Mouse (Mus musculus) layer of hippocampus, postnatal 36 days (tissue): ENCODE measurements around the gene 1500015O10Rik. TPM values are rescaled to one million over a fixed set of nuclear protein-coding genes. Genes with fewer than 3 reads are reported as not detected.
A peak's percentile ranks its signal among the peaks of the same experiment; 100 is the strongest.

Source experiments
- DNase-seq, 2 experiments: peaks; one replicate each; pipeline ENCODE4 v3.0.0; 2022
- total RNA-seq, 2 experiments: library from RNA; stranded (reverse); gene quantifications; 2 replicates each; pipeline ENCODE4 v1.2.3; 2021

1500015O10Rik gene
- 1 to 10 TPM; 1.4 to 7.0 TPM for total RNA-seq

DNA sequence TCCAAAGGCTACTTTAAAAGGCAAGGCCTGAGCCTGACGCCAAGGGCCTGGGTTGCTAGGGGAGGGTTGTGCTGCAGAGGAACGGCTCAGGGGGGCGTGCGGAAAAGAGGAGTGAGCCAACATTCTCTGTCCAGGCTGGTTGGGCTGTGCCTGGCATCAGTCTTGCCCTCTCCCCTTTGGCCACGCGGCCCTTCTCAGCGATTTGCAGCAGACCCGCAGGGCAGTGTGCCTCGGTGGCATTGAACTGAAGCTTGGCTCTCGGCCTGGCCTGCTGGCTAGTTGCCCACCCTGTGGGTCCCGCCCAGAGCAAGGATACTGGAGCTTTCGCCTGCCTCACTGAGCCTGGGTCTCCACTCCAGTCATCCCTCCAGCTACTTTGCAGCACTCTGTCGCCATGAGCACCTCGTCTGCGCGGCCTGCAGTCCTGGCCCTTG lies at the start of gene 1500015O10Rik:
Gene 1500015O10Rik (plus strand): TSS at position 112 of the 434 bp plus-strand sequence.
- DNase-seq, result peak; percentile 52 to 71

- no peak for DNase-seq
These were observed 40.4 kb upstream of the 1500015O10Rik start for GRCm38 (mm10) chr1:43689983-43690382.

GRCm38 (mm10) chr1:43690507-43690906 lies 39.9 kb upstream of the 1500015O10Rik start:
- no peak for DNase-seq

DNA sequence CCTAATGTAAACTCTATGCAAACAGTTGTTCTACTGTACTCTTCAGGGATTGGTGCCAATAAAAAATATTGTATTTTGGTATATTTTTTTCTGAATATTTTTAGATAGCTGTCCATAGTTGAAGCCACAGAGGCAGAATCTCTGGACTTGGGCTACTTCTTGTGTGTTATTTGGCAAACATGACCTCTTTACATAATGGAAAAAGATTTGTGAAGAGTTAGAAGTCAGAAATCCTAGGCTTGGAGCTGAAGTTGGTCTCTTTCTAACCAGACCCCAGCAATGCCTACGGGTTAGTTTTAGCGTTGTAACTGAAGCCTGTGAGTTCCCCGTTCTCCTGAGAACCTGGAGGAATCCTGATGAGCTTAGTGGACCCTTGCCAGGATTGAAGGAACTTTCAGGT lies 36.3 kb upstream of the 1500015O10Rik start:
- no peak for DNase-seq

- peak; percentile 81 to 84 for DNase-seq
These were observed 35.4 kb upstream of the 1500015O10Rik start for GRCm38 (mm10) chr1:43694851-43695545.

GRCm38 (mm10) chr1:43698577-43699000 lies 31.8 kb upstream of the 1500015O10Rik start:
- peak in 1 of 2 experiments; percentile 4 for DNase-seq

GRCm38 (mm10) chr1:43714841-43715240 lies 15.6 kb upstream of the 1500015O10Rik start:
- no peak for DNase-seq

- DNase-seq, result no peak
These were observed 12.4 kb upstream of the 1500015O10Rik start for GRCm38 (mm10) chr1:43717967-43718366.

GRCm38 (mm10) chr1:43718793-43719192 lies 11.6 kb upstream of the 1500015O10Rik start:
- no peak for DNase-seq

GRCm38 (mm10) chr1:43722459-43722858 lies 7.9 kb upstream of the 1500015O10Rik start:
- no peak for DNase-seq

DNA sequence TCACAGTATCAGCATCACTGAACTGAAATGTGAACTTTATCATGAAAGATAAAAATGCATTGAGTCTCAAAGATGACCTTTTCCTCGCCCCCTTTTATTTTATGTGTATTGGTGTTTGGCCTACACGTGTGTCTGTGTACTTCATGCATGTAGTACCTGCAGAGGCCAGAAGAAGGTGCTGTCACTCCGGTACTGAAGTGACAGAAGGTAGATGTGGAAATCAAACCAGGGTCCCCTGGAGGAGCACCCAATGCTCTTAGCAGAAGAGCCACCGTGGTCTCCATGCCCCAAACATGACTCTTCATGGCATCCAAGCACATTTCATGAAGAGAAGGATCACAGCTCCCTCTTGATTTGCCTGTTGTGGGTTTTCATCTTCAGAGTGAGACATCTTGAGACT lies 1.7 kb downstream of the 1500015O10Rik start:
- DNase-seq, result no peak

DNA sequence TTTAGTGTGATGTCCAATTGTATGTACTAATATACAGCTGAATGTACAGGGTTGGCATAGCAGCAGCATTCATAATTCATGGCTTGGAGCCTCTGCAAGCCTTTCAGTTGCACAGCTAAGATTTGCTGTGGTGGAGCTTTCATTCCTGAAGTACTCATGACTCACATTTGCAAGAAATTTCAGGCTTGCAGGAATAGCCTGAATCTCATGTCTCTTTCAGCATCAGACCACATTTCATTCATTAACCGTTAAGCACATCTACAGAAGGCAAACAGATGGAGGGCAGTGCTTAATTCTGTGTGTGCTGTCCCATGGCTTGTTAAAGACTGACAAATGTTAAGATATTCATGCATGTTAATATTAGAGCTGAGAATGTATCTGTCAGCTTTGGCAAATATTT lies 2.3 kb downstream of the 1500015O10Rik start:
- peak in 1 of 2 experiments; percentile 15 for DNase-seq

GRCm38 (mm10) chr1:43737812-43738518 lies 7.6 kb downstream of the 1500015O10Rik start:
- peak in 1 of 2 experiments; percentile 43 for DNase-seq

DNA sequence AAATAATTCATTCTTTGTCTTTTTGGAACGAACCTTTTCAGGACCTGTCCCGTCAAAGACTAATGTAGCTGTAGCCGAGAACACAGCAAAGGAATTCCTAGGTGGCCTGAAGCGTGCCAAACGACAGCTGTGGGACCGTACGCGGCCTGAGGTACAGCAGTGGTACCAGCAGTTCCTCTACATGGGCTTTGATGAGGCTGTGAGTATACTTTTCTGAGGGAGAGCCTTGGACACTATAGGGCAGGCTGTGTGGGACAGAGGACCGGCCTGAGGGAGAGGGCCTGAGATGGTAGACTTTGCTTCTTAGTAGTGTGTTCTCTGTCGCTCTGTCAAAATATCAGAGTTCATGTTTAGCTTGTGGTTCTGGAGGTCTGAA lies 8.1 kb downstream of the 1500015O10Rik start:
- DNase-seq, result no peak

DNA sequence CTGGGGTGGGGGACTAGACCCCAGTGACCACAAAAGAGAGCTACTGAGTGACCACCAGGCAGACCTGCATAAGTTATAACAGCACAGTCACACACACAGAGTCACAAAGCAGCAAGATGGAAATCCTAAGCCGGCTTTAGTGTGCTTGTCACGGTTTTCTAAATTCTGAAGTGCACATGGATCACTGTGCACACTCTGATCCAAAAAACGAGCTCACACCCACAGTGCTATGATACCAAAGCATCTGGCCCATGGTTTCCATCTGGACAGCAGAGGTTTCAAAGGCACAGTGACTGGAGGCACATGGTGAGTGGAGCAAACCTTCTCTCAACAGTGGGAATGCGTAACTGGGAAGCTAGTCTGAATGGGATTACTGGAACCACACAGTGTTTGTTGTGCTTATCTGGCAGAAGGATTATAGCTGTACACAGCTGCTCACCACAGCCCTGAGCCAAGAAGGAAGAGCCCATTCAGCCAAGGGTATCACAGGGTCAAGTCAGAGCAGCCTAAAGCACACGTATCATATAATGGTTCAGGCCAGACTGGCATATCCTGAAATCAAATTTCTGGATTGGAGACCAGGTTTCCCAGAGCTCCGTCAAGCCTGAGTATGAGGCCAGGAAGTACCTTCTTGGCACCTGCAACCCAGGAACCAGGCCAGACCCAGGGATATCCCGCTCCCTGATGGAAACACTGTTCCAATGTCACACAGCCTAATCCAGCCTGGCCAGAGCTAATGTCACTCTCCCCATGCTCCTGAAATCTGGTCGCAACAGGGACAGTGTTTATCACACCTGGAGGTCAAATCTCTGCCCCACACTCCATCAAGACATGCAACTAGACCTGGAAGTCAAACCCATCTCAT lies 24.3 kb downstream of the 1500015O10Rik start:
- DNase-seq, result peak; percentile 25 to 30

DNA sequence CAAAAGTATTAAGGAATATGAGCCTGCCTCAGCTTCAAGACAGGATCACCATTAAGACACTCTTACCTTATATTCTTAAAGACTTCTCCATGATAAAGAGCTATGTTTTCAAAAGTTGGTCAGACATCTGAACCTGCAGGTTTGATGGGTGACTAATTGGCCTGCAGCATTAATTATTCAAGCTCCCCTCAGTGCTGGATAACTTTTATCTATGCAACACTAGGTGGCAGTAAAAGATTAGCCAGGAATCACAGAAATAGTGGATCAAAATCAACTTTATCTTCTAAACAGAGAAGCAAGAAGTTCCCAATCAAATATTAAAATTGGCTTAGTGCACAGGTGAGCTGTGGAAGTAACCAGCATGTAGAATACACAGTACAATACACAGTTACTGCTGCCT lies 29.7 kb downstream of the 1500015O10Rik start:
- no peak for DNase-seq

- no peak for DNase-seq
These were observed 34.1 kb downstream of the 1500015O10Rik start for GRCm38 (mm10) chr1:43764481-43764880.

- DNase-seq, result no peak
These were observed 35.9 kb downstream of the 1500015O10Rik start for GRCm38 (mm10) chr1:43766328-43766727.

- DNase-seq, result no peak
These were observed 38.1 kb downstream of the 1500015O10Rik start for GRCm38 (mm10) chr1:43768385-43768990.

- DNase-seq, result no peak
These were observed 38.9 kb downstream of the 1500015O10Rik start for GRCm38 (mm10) chr1:43769348-43769747.

DNA sequence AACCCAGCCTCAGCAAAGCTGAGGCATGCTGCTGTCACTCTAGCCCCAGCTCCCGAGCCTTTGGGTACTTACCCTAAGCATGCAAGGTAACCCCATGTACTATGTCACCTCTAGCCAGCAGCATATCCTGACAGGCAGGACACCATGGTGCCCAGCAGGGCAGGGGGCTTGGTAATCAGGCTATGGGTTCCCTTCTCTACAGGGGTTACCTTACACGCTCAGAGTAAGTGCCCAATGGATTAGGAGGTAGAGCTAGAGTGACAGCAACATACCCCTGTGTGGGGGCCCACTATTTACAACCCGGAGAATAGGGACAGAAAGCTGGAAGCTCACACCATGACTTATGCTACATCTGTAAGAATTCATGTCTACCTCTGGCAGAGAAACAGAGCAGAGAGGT lies 39.6 kb downstream of the 1500015O10Rik start:
- DNase-seq, result no peak

DNA sequence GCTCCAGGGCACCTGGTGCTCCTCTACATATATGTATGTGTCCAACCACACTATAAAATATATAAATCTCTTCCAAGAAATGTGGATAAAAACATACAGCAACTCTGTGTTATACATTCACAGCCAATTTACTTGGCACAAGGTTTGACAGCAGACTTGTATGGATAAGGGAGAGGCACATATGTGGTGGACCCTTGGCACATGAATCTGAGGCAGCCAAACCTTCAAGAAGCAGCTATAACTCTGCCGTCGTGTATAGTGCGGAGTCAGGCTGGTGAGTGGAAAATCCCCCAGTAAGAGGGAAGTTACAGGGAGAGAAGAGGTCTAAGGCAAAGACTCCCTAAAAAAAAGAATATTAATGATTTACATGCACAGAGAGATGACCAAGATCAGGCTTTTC lies 42.3 kb downstream of the 1500015O10Rik start:
- DNase-seq, result no peak
